In the genomic region with DNA sequence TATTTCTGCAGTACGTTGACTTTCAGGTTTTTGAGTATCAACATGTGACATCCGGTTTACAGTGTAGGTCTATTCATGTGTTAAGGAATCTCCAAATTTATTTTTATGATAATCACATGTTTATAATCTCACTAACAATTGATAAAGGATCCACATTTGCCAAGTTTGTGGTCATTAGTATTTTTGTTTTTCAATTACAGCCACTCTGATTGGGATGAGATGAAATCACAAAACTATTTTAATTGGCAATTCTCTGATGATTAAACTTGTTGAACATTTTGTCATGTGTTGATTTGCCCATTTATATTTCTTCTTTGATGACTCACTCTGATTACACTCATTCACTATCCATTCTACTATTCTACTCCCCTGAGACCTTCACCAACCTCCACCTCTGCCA, we compare ENCODE assay signal across 12 mouse cellular contexts.
"Had no signal": no experiment of that assay in that cellular context is flagged by ENCODE, and none has a peak within 500 bp of the region (broad histone marks: within the 10 kb centered on the region; RNA-seq: fewer than 3 reads in every experiment).

No protein-coding gene starts in this region.

- DNase-seq: retina, postnatal 1 day; right cerebral cortex, adult 18-20 months; right cerebral cortex, postnatal 14 days; right cerebral cortex, postnatal 25 days; right cerebral cortex, postnatal 4 days; spleen, adult 18-20 months; thymus, adult 18-20 months; thymus, adult 2 months; thymus, postnatal 14 days; thymus, postnatal 25 days; thymus, postnatal 36 days; thymus, postnatal 4 days had no signal
